Mouse (Mus musculus) inflammation-experienced regulatory T-cells, adult 6 months (primary cell): ENCODE data around the gene Arid3b. TPM values are rescaled to one million over a fixed set of nuclear protein-coding genes. Genes with fewer than 3 reads are reported as not detected.

Experiments used
- ATAC-seq: one replicate; pipeline ENCODE4 v1.8.0; 2017
- polyA plus RNA-seq, 3 experiments: library from polyadenylated mRNA; unstranded; fragments of 100-300 nt; shearing (Covaris generic); gene quantifications; one replicate each; pipeline ENCODE4 v1.2.1; 2017

Gene Arid3b
- polyA plus RNA-seq, 3 experiments from 2014 or later, result 12.8 to 26.9 (median 20.9) TPM

DNA sequence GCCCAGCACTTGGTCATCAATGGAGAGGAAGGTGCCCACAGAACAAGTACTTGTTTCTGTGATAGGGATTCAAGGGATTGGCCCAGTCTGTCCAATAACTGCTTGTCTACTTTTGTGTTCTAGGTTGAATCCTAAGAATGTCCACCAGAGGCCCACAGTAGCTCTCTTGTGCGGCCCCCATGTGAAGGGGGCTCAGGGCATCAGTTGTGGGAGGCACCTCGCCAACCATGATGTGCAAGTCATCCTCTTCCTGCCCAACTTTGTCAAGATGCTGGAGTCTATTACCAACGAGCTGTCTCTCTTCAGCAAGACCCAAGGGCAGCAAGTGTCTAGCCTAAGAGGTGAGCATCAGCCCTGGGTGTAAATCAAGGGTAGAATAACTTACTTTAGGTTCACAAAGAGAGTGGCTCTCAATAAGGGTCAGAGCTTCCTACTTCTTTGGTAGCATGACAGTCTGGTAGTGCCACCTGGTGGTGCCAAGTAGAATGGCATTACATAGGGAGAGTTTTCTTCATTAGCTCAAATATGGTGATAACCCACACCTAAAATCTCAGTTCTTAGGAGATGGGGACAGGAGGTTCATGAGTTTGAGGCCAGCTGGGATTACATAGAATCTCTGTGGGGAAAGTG is 92.0 kb downstream of the Arid3b start:
- ATAC-seq, result peak; percentile 58

Other genes starting within 250 kb of the Arid3b start
- 10 to 100 TPM; 31.1 to 35.4 (median 32.0) TPM for gene Ulk3, start 247.3 kb downstream of the Arid3b start, polyA plus RNA-seq
- not detected for gene Cplx3, start 230.5 kb downstream of the Arid3b start, polyA plus RNA-seq
- gene Lman1l, start 216.0 kb downstream of the Arid3b start, polyA plus RNA-seq, result under 1 TPM; 0.23 to 0.97 (median 0.40) TPM
- gene Csk, start 183.2 kb downstream of the Arid3b start, polyA plus RNA-seq, result 100 to 1,000 TPM; 113 to 133 (median 122) TPM
- not detected for gene Cyp1a2, start 153.1 kb downstream of the Arid3b start, polyA plus RNA-seq
- gene Cyp1a1, start 148.9 kb downstream of the Arid3b start, polyA plus RNA-seq, result under 1 TPM in 2 of 3 experiments, not detected in 1; 0.21 TPM
- gene Edc3, start 128.3 kb downstream of the Arid3b start, polyA plus RNA-seq, result 10 to 100 TPM; 22.7 to 32.1 (median 29.1) TPM
- gene Clk3, start 70.9 kb downstream of the Arid3b start, polyA plus RNA-seq, result 100 to 1,000 TPM in 1 of 3 experiments, 10 to 100 TPM in 2; 75.8 to 110 (median 88.0) TPM
- gene Ubl7, start 74.2 kb upstream of the Arid3b start, polyA plus RNA-seq, result 100 to 1,000 TPM; 113 to 167 (median 131) TPM
- gene Sema7a, start 103.3 kb upstream of the Arid3b start, polyA plus RNA-seq, result 1 to 10 TPM in 1 of 3 experiments, not detected in 2; 1.8 TPM
- under 1 TPM in 1 of 3 experiments, not detected in 2; 0.12 TPM for gene Cyp11a1, start 169.6 kb upstream of the Arid3b start, polyA plus RNA-seq
- 1 to 10 TPM in 2 of 3 experiments, not detected in 1; 4.0 to 5.3 TPM for gene Stra6, start 227.0 kb upstream of the Arid3b start, polyA plus RNA-seq